Comparison of ENCODE assay signal across 38 mouse cellular contexts in the genomic region with DNA sequence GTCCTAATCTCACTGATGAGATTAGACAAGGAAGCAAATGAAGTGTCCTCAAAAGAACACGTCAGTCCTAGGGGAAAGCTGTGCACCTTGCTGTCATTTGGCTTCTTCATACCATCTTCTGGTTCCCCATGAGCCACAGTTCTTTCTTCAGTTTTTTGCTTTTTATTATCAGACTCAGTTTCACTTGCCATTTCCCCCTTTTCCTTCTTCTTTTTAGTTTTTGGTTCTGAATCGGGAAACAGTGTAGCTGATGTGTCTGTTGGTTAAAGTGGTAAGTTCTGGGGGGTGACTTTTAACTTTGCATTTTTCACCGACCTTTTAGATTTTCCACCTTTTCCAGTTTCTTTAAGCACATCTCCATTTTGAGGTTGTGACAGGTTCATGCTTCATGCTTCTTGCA. TPM values are rescaled to one million over a fixed set of nuclear protein-coding genes. Genes with fewer than 3 reads are reported as not detected.
DNase-seq lines count a peak whose midpoint lies in the region; ATAC-seq and TF ChIP-seq lines count a peak whose summit lies in the region.
"Had no signal": no experiment of that assay in that cellular context is flagged by ENCODE, and none has a peak within 500 bp of the region (broad histone marks: within the 10 kb centered on the region; RNA-seq: fewer than 3 reads in every experiment).

A gene (plus strand): TSS at position 244 of the 400 bp plus-strand sequence.

- no peak for TF ChIP-seq CTCF in liver, adult 2 months (IDR thresholded peaks at IDR 0.05; ENCODE audit: low read depth, low read length)
- no peak for TF ChIP-seq CTCF in bone marrow macrophage, adult 2 months (IDR thresholded peaks at IDR 0.05; ENCODE audit: low read depth, low read length)

- H3K27ac ChIP-seq in liver, adult 2 months (replicated peaks; ENCODE audit: insufficient read depth, low read depth, low read length): peak within 1 kb of the TSS; percentile 29; the same call in 1 of the 2 replicates
- H3K27ac ChIP-seq in liver, embryonic 11.5 days (ENCODE audit: low read depth, low read length): no peak within 1 kb of the TSS
- H3K27ac ChIP-seq in bone marrow macrophage, adult 2 months (ENCODE audit: insufficient read depth, low read depth, low read length): peak within 1 kb of the TSS; percentile 70
- H3K27ac ChIP-seq: embryonic facial prominence, embryonic 10.5 days; embryonic facial prominence, embryonic 15.5 days; forebrain, embryonic 13.5 days; heart, embryonic 10.5 days; heart, embryonic 15.5 days; hindbrain, embryonic 13.5 days; left cerebral cortex, adult 2 months; limb, embryonic 12.5 days; liver, embryonic 12.5 days; midbrain, embryonic 10.5 days; midbrain, embryonic 15.5 days; stomach, postnatal 0 days had no signal

- peak within 1 kb of the TSS; percentile 27; the same call in 1 of the 2 replicates for H3K4me3 ChIP-seq in liver, adult 2 months (ENCODE audit: insufficient read depth, low read depth, low read length)
- H3K4me3 ChIP-seq in liver, embryonic 11.5 days (ENCODE audit: low read depth, low read length): no peak within 1 kb of the TSS
- no peak within 1 kb of the TSS for H3K4me3 ChIP-seq in bone marrow macrophage, adult 2 months (ENCODE audit: insufficient read depth, low read length)
- H3K4me3 ChIP-seq: embryonic facial prominence, embryonic 10.5 days; embryonic facial prominence, embryonic 15.5 days; forebrain, embryonic 13.5 days; heart, embryonic 10.5 days; heart, embryonic 15.5 days; hindbrain, embryonic 13.5 days; left cerebral cortex, adult 2 months; limb, embryonic 12.5 days; liver, embryonic 12.5 days; midbrain, embryonic 10.5 days; midbrain, embryonic 15.5 days had no signal

- peak; percentile 13 for DNase-seq in liver, adult 2 months (ENCODE audit: extremely low read depth, low read depth, low spot score)
- DNase-seq in liver, embryonic 11.5 days (ENCODE audit: low spot score): no peak
- DNase-seq in adrenal gland, adult 2 months: no peak
- no peak for DNase-seq in thymus, postnatal 14 days
- no peak for DNase-seq in gastrocnemius, adult 18-20 months (ENCODE audit: low spot score)
- DNase-seq: cerebellum, adult 18-20 months; cerebellum, postnatal 14 days; gastrocnemius, postnatal 14 days; heart, adult 11 months; heart, postnatal 36 days; kidney, adult 9 months; kidney, postnatal 14 days; liver, postnatal 0 days; lung, postnatal 4 days; right cerebral cortex, adult 18-20 months; right cerebral cortex, postnatal 4 days; thymus, adult 18-20 months had no signal

- H3K9ac ChIP-seq in liver, adult 2 months (ENCODE audit: low read depth, low read length): no peak within 1 kb of the TSS
- H3K9ac ChIP-seq in liver, embryonic 11.5 days (ENCODE audit: low read depth, low read length): no peak within 1 kb of the TSS
- H3K9ac ChIP-seq: embryonic facial prominence, embryonic 15.5 days; forebrain, embryonic 13.5 days; heart, embryonic 15.5 days; hindbrain, embryonic 13.5 days; limb, embryonic 12.5 days; liver, embryonic 12.5 days; liver, postnatal 0 days; midbrain, embryonic 15.5 days had no signal

- ATAC-seq in liver, embryonic 11.5 days (replicated peaks; ENCODE audit: low FRiP score): no peak
- ATAC-seq in inflammation-experienced regulatory T-cells, adult 6 months: no peak
- ATAC-seq in neutrophil, adult 5-6 weeks (ENCODE audit: extremely low read depth, insufficient number of reproducible peaks, low FRiP score, poor library complexity, severe bottlenecking): no peak
- ATAC-seq: forebrain, embryonic 13.5 days; intestine, postnatal 0 days; liver, embryonic 12.5 days; liver, postnatal 0 days; midbrain, embryonic 15.5 days; Patski had no signal

- no peak within 1 kb of the TSS for H3K4me2 ChIP-seq in liver, embryonic 11.5 days
- H3K4me2 ChIP-seq: embryonic facial prominence, embryonic 15.5 days; forebrain, embryonic 13.5 days; heart, embryonic 15.5 days; hindbrain, embryonic 13.5 days; limb, embryonic 12.5 days; liver, embryonic 12.5 days; midbrain, embryonic 15.5 days had no signal

- no peaks in the 10 kb centered on the region for H3K79me2 ChIP-seq in liver, adult 2 months (ENCODE audit: control insufficient read depth, insufficient read depth, low read length)

- TF ChIP-seq POLR2A in liver, adult 2 months (IDR thresholded peaks at IDR 0.05; ENCODE audit: extremely low read depth, insufficient read depth, low read length): no peak
- TF ChIP-seq POLR2A in bone marrow macrophage, adult 2 months (IDR thresholded peaks at IDR 0.05; ENCODE audit: borderline replicate concordance, low read depth, low read length): no peak

- H3K27me3 ChIP-seq in liver, adult 2 months (ENCODE audit: control insufficient read depth, insufficient read depth, low read length): no peaks in the 10 kb centered on the region
- no peaks in the 10 kb centered on the region for H3K27me3 ChIP-seq in liver, embryonic 11.5 days (replicated peaks; ENCODE audit: control insufficient read depth, insufficient read depth, low read length)
- H3K27me3 ChIP-seq: embryonic facial prominence, embryonic 15.5 days; forebrain, embryonic 13.5 days; heart, embryonic 15.5 days; hindbrain, embryonic 13.5 days; limb, embryonic 12.5 days; liver, embryonic 12.5 days; midbrain, embryonic 15.5 days had no signal

- WGBS in liver, adult 2 months: 85% methylated on average over 3 of the region's 3 CpGs
- WGBS in liver, embryonic 11.5 days: 68% methylated on average over 3 of the region's 3 CpGs

- no peaks in the 10 kb centered on the region for H3K9me3 ChIP-seq in liver, embryonic 11.5 days (ENCODE audit: control insufficient read depth, low read length)
- H3K9me3 ChIP-seq: embryonic facial prominence, embryonic 10.5 days; embryonic facial prominence, embryonic 15.5 days; forebrain, embryonic 13.5 days; heart, embryonic 10.5 days; heart, embryonic 15.5 days; hindbrain, embryonic 13.5 days; limb, embryonic 12.5 days; liver, embryonic 12.5 days; midbrain, embryonic 10.5 days; midbrain, embryonic 15.5 days had no signal

- no peaks in the 10 kb centered on the region for H3K36me3 ChIP-seq in liver, adult 2 months (ENCODE audit: control insufficient read depth, insufficient read depth, low read length)
- no peaks in the 10 kb centered on the region for H3K36me3 ChIP-seq in liver, embryonic 11.5 days (ENCODE audit: control insufficient read depth, insufficient read depth, low read length)
- H3K36me3 ChIP-seq: embryonic facial prominence, embryonic 10.5 days; embryonic facial prominence, embryonic 15.5 days; heart, embryonic 10.5 days; heart, embryonic 15.5 days; hindbrain, embryonic 13.5 days; limb, embryonic 12.5 days; liver, embryonic 12.5 days; midbrain, embryonic 10.5 days; midbrain, embryonic 15.5 days had no signal

- H3K4me1 ChIP-seq in liver, adult 2 months (ENCODE audit: control insufficient read depth, insufficient read depth, low read length): no peaks in the 10 kb centered on the region
- H3K4me1 ChIP-seq in liver, embryonic 11.5 days (replicated peaks; ENCODE audit: control insufficient read depth, insufficient read depth, low read length): no peaks in the 10 kb centered on the region
- peaks cover 17% of the 10 kb centered on the region for H3K4me1 ChIP-seq in bone marrow macrophage, adult 2 months (ENCODE audit: control insufficient read depth, insufficient read depth, low read length)
- H3K4me1 ChIP-seq: embryonic facial prominence, embryonic 10.5 days; embryonic facial prominence, embryonic 15.5 days; forebrain, embryonic 13.5 days; heart, embryonic 10.5 days; heart, embryonic 15.5 days; hindbrain, embryonic 13.5 days; limb, embryonic 12.5 days; liver, embryonic 12.5 days; midbrain, embryonic 10.5 days; midbrain, embryonic 15.5 days had no signal

RNA-seq across cellular contexts. Expression of the gene that starts here (rescaled TPM):
- 0.74 and 1.3 TPM in 2 replicates for total RNA-seq in liver, adult 2 months (2014; rRNA removed)
- polyA plus RNA-seq in liver, adult 2 months (2012; rRNA removed): 0.26 TPM in 1 of 2 replicates, not detected in the other
- 0.56 TPM in 1 of 2 replicates, not detected in the other for polyA plus RNA-seq in liver, embryonic 11.5 days (2014; fragmentation: Nextera tagmentation; extraction: Ambion mirVana)
- 49.2 and 54.0 TPM in 2 replicates for polyA plus RNA-seq in bone marrow macrophage, adult 2 months (2012; ENCODE audit: insufficient read depth, insufficient read length, missing spikeins)
- 10 to 100 TPM; 37.0 to 78.1 (median 53.9) TPM for polyA plus RNA-seq in inflammation-experienced regulatory T-cells, adult 6 months (2017; shearing (Covaris generic))
- total RNA-seq in neutrophil, adult 5-6 weeks (2017): 129 and 133 TPM in 2 replicates
- 1 to 10 TPM; 1.8 to 2.1 TPM for total RNA-seq in adrenal gland, adult 2 months (2021)
- polyA plus RNA-seq in adrenal gland, adult 2 months (2012; rRNA removed): 0.06 and 0.91 TPM in 2 replicates
- total RNA-seq in gastrocnemius, adult 18-20 months (2021): not detected
- total RNA-seq: gastrocnemius, postnatal 14 days; layer of hippocampus, adult 18-20 months; layer of hippocampus, postnatal 14 days; left cerebral cortex, postnatal 25 days; MEL had no signal
- polyA plus RNA-seq: embryonic facial prominence, embryonic 10.5 days; forebrain, embryonic 13.5 days; heart, embryonic 10.5 days; limb, embryonic 12.5 days; midbrain, embryonic 10.5 days; Patski had no signal

Comparison
In these comparisons a context has a peak if more than half of its experiments do, and no peak if none do; other contexts are left out.
1. RNA of the gene that starts here (total RNA-seq): 129 to 133 TPM in neutrophil, adult 5-6 weeks; 1.8 to 2.1 TPM in adrenal gland, adult 2 months, 0.74 to 1.3 TPM in liver, adult 2 months and not detected in gastrocnemius, adult 18-20 months; every median in the first group is over 10 times any median in the second.
2. RNA of the gene that starts here (polyA plus RNA-seq): 37.0 to 78.1 TPM in inflammation-experienced regulatory T-cells, adult 6 months and 49.2 to 54.0 TPM in bone marrow macrophage, adult 2 months; 0.06 to 0.91 TPM in adrenal gland, adult 2 months, 0.56 TPM in liver, embryonic 11.5 days and 0.26 TPM in liver, adult 2 months; every median in the first group is over 10 times any median in the second.